Mouse (Mus musculus): ENCODE data around the gene Lsm4.
A peak's percentile ranks its signal among the peaks of the same experiment; 100 is the strongest.

The Lsm4 gene

GRCm38 (mm10) chr8:70701048-70701981 is 28.3 kb downstream of the Lsm4 start:
- no peak for DNase-seq (ENCODE audit: low spot score)

DNA sequence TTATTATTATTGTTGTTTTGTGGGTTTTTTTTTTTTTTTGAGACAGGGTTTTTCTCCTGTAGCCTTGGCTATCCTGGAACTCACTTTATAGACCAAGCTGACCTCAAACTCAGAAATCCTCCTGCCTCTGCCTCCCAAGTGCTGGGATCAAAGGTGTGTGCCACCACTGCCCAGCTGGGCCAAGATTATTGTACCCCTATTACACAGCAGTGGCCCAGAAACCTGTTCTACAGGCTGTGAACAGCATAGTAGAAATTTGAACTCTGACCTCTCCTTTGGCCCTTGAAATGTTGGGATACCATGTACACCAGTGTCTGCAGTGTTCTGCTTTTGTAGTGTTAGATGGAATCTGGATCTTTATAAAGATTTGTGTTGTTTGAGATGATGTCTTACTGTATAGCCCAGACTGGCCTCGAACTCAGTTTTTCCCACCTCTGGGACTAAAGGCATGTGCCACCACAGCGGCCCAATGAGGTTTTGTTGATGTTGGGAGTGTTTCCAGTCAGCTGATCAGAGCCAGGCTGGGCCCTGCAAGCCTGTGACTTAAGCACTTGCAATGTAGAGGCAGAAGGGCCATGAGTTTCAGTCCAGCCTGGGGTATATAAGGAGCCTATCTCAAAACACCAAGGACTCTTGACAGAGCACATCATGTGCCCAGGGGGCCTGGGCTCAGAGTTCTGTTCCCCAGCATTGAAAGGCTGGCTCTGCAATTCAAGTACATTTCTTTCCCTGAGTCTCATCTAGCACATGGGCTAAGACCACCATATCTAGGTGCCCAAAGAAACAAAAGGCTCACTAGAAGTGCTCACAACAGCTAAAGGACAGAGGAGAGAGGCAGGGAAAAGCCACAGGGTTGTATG is 29.2 kb downstream of the Lsm4 start:
- no peak for DNase-seq (ENCODE audit: low spot score)

- DNase-seq (ENCODE audit: low spot score), result peak; percentile 70
These were observed 29.8 kb downstream of the Lsm4 start for GRCm38 (mm10) chr8:70702842-70703182.

- DNase-seq (ENCODE audit: low spot score), result no peak
These were observed 30.2 kb downstream of the Lsm4 start, which contains the start of gene Iqcn for GRCm38 (mm10) chr8:70703287-70703686. TSS of gene Iqcn (plus strand) at chr8:70703457.

DNA sequence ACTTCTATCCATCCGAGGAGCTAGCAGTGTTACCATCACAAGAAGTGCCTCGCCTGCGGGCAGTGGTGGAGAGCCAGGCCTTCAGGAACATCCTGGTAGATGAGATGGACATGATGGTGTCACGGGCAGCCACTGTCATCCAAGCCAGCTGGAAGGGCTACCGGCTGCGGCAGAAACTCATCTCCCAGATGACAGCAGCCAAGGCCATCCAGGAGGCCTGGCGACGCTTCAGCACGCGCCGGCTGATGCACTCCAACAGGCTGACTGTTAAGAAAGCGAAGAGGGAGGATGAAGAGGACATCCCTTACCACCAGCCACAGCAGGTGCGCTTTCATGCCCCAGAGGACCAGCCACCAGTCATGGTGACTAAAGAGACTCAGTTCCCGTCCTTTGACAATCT is 35.2 kb downstream of the Lsm4 start:
- no peak for DNase-seq (ENCODE audit: low spot score)

DNA sequence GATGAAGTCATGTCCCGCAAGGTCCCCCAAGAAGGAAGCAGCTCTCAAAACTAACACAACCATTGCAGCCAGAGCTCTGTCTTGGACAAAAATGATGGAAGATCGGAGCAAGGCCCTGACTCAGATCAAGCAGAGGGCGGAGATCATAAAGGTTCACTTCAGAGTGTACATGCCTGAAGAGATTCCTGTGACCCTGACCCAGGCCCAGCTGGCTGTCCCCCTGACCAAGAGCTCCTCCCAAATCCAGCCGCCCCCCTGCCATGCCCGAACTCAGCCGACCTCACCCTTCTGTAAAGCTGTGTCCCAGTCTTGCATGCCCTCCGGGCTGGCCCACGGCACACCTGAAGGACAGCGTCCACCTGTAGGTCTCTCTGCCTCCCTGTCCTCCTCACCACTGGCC is 36.7 kb downstream of the Lsm4 start:
- DNase-seq (ENCODE audit: low spot score), result no peak

DNA sequence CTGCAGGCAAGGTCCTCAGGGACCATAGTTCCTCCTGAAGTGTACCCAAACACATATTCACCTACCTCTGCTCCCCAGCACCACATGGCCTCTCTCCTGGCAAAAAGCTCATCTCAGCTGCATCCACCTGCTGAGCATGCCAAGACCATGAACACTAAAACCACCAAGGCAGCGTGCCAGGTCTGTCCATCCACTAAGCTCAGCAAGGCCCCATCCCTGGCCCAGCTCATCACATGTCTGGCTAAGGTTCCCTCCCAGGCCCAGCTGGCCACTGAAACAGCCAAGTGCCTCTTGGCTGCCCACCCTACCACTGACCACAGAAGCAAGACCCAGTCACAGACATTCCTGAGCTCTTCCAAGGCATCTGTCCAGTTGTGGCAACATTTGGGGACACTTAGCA is 37.2 kb downstream of the Lsm4 start:
- DNase-seq (ENCODE audit: low spot score), result no peak

DNA sequence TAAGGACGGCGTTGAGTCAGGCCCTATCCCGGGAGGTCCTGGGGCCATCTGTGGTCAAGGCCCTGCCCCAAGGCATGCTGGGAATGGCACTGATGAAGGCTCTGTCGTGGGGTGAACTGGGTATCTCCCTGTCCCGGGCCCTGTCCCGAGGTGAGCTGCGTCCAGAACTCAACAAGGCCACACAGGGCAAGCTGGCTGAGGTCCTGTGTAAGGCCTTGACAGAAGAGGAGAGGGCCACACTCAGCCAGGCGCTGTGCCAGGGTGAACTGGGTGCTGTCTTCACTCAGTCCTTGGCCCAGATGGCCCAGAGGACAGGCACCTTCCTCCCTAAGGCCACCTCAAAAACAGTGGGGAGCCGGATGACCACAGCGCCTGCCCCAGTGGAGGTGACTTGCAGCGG is 38.0 kb downstream of the Lsm4 start:
- DNase-seq (ENCODE audit: low spot score), result no peak

DNA sequence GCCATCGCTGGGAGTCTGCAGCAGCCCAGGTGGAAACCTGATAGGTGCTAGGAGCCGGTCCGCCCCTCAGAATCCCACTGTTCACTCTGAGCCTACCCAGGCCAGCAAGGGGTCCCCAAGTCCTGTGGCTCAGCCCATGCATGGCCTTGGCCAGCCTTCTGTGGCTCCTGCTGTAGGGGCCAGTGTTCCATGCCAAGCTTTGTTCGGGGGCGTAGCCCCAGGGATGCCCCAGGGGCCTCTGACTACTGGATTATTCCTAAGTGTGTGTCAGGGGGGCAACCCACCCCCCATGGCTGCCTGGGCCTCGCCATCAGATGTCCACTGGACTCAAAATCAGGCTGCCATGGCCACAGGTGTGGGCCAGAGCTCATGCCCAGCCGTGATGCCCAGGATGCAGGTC is 40.9 kb downstream of the Lsm4 start:
- DNase-seq (ENCODE audit: low spot score), result no peak

GRCm38 (mm10) chr8:70715086-70715485 is 42.0 kb downstream of the Lsm4 start:
- no peak for DNase-seq (ENCODE audit: low spot score)

- no peak for DNase-seq (ENCODE audit: low spot score)
These were observed 43.7 kb downstream of the Lsm4 start for GRCm38 (mm10) chr8:70716521-70717400.

DNA sequence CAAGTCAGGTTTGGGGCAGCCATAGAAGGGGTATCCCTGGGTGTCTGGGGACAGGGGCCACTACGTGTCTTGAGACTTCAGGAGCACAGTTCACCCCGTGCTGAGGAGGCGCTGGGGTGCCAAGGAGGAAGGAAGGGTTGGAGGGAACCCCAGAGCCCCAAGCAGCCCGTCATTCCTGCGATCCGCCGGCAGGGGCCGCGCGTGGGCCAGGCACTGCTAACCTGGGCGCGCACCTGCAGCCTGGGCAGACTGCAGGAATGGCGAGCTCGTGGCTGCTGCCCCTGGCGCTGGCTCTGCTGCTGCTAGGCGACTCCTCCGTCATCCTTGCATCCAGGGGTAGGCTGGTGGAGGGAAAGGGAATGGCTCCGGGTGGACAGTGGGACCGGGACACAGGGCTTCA is 45.2 kb downstream of the Lsm4 start, which contains the start of gene Gm3336:
Gene Gm3336, plus strand, starts transcription at position 247 of the 400 bp plus-strand sequence.
- DNase-seq (ENCODE audit: low spot score), result peak; percentile 55

DNA sequence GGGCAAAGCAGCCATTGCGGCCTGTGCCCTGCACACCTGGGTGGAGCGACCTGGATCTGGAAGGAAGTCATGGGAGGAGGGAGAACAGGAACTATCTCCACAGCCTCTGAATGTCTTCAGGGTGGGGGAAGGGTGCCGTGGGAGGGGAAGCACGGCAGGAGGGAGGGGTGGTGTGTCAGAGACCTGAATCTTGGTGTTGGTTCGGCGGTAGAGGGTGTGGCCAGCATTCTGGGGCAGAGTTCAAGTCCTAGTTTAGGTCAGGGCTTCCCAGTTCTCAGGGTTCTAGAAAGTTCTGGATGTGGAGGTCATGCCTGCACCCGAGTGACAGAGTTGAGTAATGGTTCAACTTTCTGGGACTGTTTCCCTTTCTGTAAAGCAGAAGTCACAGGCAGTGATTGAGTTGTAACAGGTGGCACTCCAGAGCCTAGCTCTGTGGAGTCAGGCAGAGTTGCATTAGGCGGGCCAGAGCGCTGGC is 46.8 kb downstream of the Lsm4 start:
- no peak for DNase-seq (ENCODE audit: low spot score)

DNA sequence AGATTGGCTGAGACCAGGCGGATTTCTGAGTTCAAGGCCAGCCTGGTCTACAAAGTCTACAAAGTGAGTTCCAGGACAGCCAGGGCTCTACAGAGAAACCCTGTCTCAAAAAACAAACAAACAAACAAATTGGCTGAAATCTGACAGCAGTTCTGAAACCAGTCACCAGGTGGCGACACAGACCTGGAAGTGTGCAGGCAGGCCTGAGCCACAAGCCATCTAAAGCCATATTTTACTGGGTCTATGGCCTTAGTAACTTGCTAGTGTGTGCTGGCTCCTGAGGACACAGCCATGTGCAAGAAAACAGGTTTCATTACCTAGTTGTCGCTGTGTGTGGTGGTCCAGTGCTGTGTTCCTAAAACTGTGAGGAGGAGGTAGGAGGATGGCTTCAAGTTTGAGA is 47.7 kb downstream of the Lsm4 start:
- DNase-seq (ENCODE audit: low spot score), result peak; percentile 73

DNA sequence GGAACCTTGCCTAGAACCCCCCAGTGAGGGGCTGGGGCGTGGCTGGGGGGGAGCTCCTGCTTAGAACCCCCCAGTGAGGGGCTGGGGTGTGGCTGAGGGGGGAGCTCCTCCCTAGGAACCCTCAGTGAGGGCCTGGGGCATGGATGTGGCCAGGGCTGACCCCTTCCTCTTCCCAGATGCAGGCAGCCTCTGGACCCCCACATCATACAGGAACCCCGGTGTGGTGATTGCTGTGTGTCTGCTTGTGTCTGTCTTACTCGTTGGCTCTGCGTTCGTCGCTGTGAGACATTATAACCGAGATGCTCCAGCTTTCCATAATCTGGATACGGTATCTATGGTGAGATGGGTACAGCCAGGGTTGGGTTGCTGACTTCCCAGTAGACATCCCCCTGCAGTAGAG is 48.6 kb downstream of the Lsm4 start:
- DNase-seq (ENCODE audit: low spot score), result no peak

- DNase-seq (ENCODE audit: low spot score), result no peak
These were observed 50.6 kb downstream of the Lsm4 start, which contains the start of gene Pde4c for GRCm38 (mm10) chr8:70723486-70724210. TSS of gene Pde4c (plus strand) at chr8:70723720.

- DNase-seq (ENCODE audit: low spot score), result no peak
These were observed 51.2 kb downstream of the Lsm4 start for GRCm38 (mm10) chr8:70724216-70724615.

DNA sequence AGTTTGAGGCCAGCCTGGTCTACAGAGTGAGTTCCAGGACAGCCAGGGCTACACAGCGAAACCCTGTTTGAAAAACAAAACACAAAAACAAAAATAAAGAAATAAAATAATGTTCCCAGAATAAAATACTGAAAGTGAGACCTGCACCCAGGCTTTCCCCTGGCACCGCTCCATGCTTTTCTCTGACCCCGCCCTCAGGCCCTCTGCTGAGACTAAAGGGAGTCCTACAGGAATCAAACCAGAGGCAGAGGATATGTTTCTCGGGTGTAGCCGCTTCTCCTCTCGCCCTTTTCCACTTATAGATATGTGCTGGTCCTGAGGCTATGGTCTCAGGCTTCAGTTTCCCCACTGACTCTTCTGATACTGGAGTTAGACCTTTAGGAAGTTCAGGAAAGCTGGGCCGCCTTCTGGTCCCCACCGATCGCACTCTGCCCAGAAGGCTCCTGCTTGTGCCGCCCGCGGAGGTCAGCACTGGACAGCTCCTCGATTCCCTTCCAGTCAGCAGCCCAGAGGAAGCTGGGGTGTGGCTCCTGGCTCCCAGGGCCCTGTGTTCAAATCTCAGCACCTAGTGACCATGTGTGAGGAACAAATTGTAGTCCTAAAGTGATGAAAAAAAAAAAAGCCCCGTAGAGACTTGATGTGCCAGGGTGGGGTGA is 52.9 kb downstream of the Lsm4 start:
- DNase-seq (ENCODE audit: low spot score), result no peak

- no peak for DNase-seq (ENCODE audit: low spot score)
These were observed 53.7 kb downstream of the Lsm4 start for GRCm38 (mm10) chr8:70726721-70727120.
